In genomic region chr8:106927247-106927646, GRCm38 (mm10) we compare ENCODE assay signal across 9 mouse cellular contexts. TPM values are rescaled to one million over a fixed set of nuclear protein-coding genes. Genes with fewer than 3 reads are reported as not detected.
A peak's percentile ranks its signal among the peaks of the same experiment; 100 is the strongest.
DNase-seq lines count a peak whose midpoint lies in the region; ATAC-seq and TF ChIP-seq lines count a peak whose summit lies in the region.
"Had no signal": no experiment of that assay in that cellular context is flagged by ENCODE, and none has a peak within 500 bp of the region (broad histone marks: within the 10 kb centered on the region; RNA-seq: fewer than 3 reads in every experiment).

No protein-coding gene starts in this region.

- 54% methylated on average over 4 of the region's 4 CpGs for WGBS in bone marrow, adult 2 months
- WGBS in limb, embryonic 10.5 days: 57% methylated on average over 4 of the region's 4 CpGs
- WGBS in heart, embryonic 10.5 days: 48% methylated on average over 4 of the region's 4 CpGs
- WGBS in midbrain, embryonic 13.5 days: 58% methylated on average over 4 of the region's 4 CpGs

- H3K27ac ChIP-seq in bone marrow, adult 2 months (ENCODE audit: control insufficient read depth, insufficient read depth, low read depth, low read length, poor library complexity): no peak overlapping the region
- H3K27ac ChIP-seq in limb, embryonic 10.5 days: no peak overlapping the region
- no peak overlapping the region for H3K27ac ChIP-seq in heart, embryonic 10.5 days
- no peak overlapping the region for H3K27ac ChIP-seq in midbrain, embryonic 13.5 days
- H3K27ac ChIP-seq: embryonic facial prominence, embryonic 13.5 days had no signal

- no peak overlapping the region for H3K4me3 ChIP-seq in bone marrow, adult 2 months (replicated peaks; ENCODE audit: control insufficient read depth, low read depth, low read length)
- no peak overlapping the region for H3K4me3 ChIP-seq in limb, embryonic 10.5 days
- no peak overlapping the region for H3K4me3 ChIP-seq in heart, embryonic 10.5 days
- no peak overlapping the region for H3K4me3 ChIP-seq in midbrain, embryonic 13.5 days (replicated peaks)
- H3K4me3 ChIP-seq: embryonic facial prominence, embryonic 13.5 days had no signal

- no peak for ATAC-seq in midbrain, embryonic 13.5 days

- peak; percentile 63 for TF ChIP-seq CTCF in bone marrow, adult 2 months (IDR thresholded peaks at IDR 0.05; ENCODE audit: control insufficient read depth, insufficient read depth, low read length)

- H3K4me1 ChIP-seq in bone marrow, adult 2 months (ENCODE audit: control insufficient read depth, insufficient read depth, low read length): no peaks in the 10 kb centered on the region
- peaks cover 29% of the 10 kb centered on the region for H3K4me1 ChIP-seq in limb, embryonic 10.5 days
- peaks cover 5% of the 10 kb centered on the region; the same call in 1 of the 2 replicates for H3K4me1 ChIP-seq in heart, embryonic 10.5 days
- H3K4me1 ChIP-seq in midbrain, embryonic 13.5 days (replicated peaks): peaks cover 1% of the 10 kb centered on the region; the same call in 1 of the 2 replicates

- no peak overlapping the region for H3K9ac ChIP-seq in midbrain, embryonic 13.5 days (replicated peaks)
- H3K9ac ChIP-seq: embryonic facial prominence, embryonic 13.5 days had no signal

- peak; percentile 19 to 44 for DNase-seq in lung, adult 18-20 months
- no peak for DNase-seq in lung, postnatal 14 days
- peak; percentile 46 for DNase-seq in limb, embryonic 10.5 days (ENCODE audit: low spot score)
- DNase-seq in splenic B cell, adult 2 months (ENCODE audit: low read depth, low spot score): peak; percentile 71
- DNase-seq in right cerebral cortex, postnatal 25 days: no peak
- no peak for DNase-seq in heart, embryonic 10.5 days (ENCODE audit: low spot score)

- H3K9me3 ChIP-seq in limb, embryonic 10.5 days (replicated peaks): no peaks in the 10 kb centered on the region
- H3K9me3 ChIP-seq in heart, embryonic 10.5 days: no peaks in the 10 kb centered on the region
- no peaks in the 10 kb centered on the region; the same call in 1 of the 2 replicates for H3K9me3 ChIP-seq in midbrain, embryonic 13.5 days
- H3K9me3 ChIP-seq: embryonic facial prominence, embryonic 13.5 days had no signal

- peaks cover 19% of the 10 kb centered on the region for H3K36me3 ChIP-seq in limb, embryonic 10.5 days
- peaks cover 7% of the 10 kb centered on the region; the same call in 1 of the 2 replicates for H3K36me3 ChIP-seq in splenic B cell, adult 2 months (ENCODE audit: control insufficient read depth, insufficient read depth, low read length, poor library complexity, severe bottlenecking)
- H3K36me3 ChIP-seq in heart, embryonic 10.5 days: peaks cover 14% of the 10 kb centered on the region
- H3K36me3 ChIP-seq in midbrain, embryonic 13.5 days: peaks cover 13% of the 10 kb centered on the region

- no peaks in the 10 kb centered on the region for H3K27me3 ChIP-seq in limb, embryonic 10.5 days (ENCODE audit: low read depth, poor library complexity, severe bottlenecking)
- no peaks in the 10 kb centered on the region; the same call in 1 of the 2 replicates for H3K27me3 ChIP-seq in splenic B cell, adult 2 months (ENCODE audit: control insufficient read depth, insufficient read depth, low read length, poor library complexity, severe bottlenecking)
- no peaks in the 10 kb centered on the region for H3K27me3 ChIP-seq in heart, embryonic 10.5 days (ENCODE audit: insufficient read depth, poor library complexity, severe bottlenecking)
- peaks cover 8% of the 10 kb centered on the region; the same call in 1 of the 2 replicates for H3K27me3 ChIP-seq in midbrain, embryonic 13.5 days
- H3K27me3 ChIP-seq: embryonic facial prominence, embryonic 13.5 days had no signal

- no peak overlapping the region for H3K4me2 ChIP-seq in midbrain, embryonic 13.5 days (replicated peaks)
- H3K4me2 ChIP-seq: embryonic facial prominence, embryonic 13.5 days had no signal

- TF ChIP-seq POLR2A in bone marrow, adult 2 months (IDR thresholded peaks at IDR 0.05; ENCODE audit: borderline replicate concordance, control insufficient read depth, low read depth, low read length): no peak

RNA-seq across cellular contexts. Expression of gene Sntb2, which starts 8.3 kb away (rescaled TPM):
- 1.7 and 5.2 TPM in 2 replicates for polyA plus RNA-seq in bone marrow, adult 2 months (2011; ENCODE audit: insufficient read depth, insufficient read length, low replicate concordance, missing spikeins)
- polyA plus RNA-seq in limb, embryonic 10.5 days (2016; fragmentation: Nextera tagmentation; extraction: Ambion mirVana): 15.8 and 15.9 TPM in 2 replicates
- 8.7 and 9.8 TPM in 2 replicates for polyA plus RNA-seq in heart, embryonic 10.5 days (2016; fragmentation: Nextera tagmentation; extraction: Ambion mirVana)
- polyA plus RNA-seq in midbrain, embryonic 13.5 days (2015; fragmentation: Nextera tagmentation; extraction: Ambion mirVana): 5.4 and 6.7 TPM in 2 replicates

RNA-seq across cellular contexts. Expression of gene Utp4, which starts 33.8 kb away (rescaled TPM):
- 7.0 and 18.9 TPM in 2 replicates for polyA plus RNA-seq in bone marrow, adult 2 months (2011; ENCODE audit: insufficient read depth, insufficient read length, low replicate concordance, missing spikeins)
- polyA plus RNA-seq in limb, embryonic 10.5 days (2016; fragmentation: Nextera tagmentation; extraction: Ambion mirVana): 84.7 and 107 TPM in 2 replicates
- polyA plus RNA-seq in heart, embryonic 10.5 days (2016; fragmentation: Nextera tagmentation; extraction: Ambion mirVana): 61.5 and 79.9 TPM in 2 replicates
- 44.9 and 48.1 TPM in 2 replicates for polyA plus RNA-seq in midbrain, embryonic 13.5 days (2015; fragmentation: Nextera tagmentation; extraction: Ambion mirVana)

RNA-seq across cellular contexts. Expression of gene Has3, which starts 57.2 kb away (rescaled TPM):
- not detected in 2 replicates for polyA plus RNA-seq in bone marrow, adult 2 months (2011; ENCODE audit: insufficient read depth, insufficient read length, low replicate concordance, missing spikeins)
- 0.06 and 0.13 TPM in 2 replicates for polyA plus RNA-seq in limb, embryonic 10.5 days (2016; fragmentation: Nextera tagmentation; extraction: Ambion mirVana)
- 0.25 TPM in 1 of 2 replicates, not detected in the other for polyA plus RNA-seq in heart, embryonic 10.5 days (2016; fragmentation: Nextera tagmentation; extraction: Ambion mirVana)
- polyA plus RNA-seq in midbrain, embryonic 13.5 days (2015; fragmentation: Nextera tagmentation; extraction: Ambion mirVana): 0.97 and 1.3 TPM in 2 replicates

Comparison
In these comparisons a context has a peak if more than half of its experiments do, and no peak if none do; other contexts are left out.
1. DNase-seq: peak in lung, adult 18-20 months (2 of 2), limb, embryonic 10.5 days (single experiment) and splenic B cell, adult 2 months (single experiment); none in lung, postnatal 14 days (single experiment), right cerebral cortex, postnatal 25 days (single experiment) and heart, embryonic 10.5 days (single experiment).